Mouse (Mus musculus): ENCODE results near the gene Arhgap10.

Gene Arhgap10

DNA sequence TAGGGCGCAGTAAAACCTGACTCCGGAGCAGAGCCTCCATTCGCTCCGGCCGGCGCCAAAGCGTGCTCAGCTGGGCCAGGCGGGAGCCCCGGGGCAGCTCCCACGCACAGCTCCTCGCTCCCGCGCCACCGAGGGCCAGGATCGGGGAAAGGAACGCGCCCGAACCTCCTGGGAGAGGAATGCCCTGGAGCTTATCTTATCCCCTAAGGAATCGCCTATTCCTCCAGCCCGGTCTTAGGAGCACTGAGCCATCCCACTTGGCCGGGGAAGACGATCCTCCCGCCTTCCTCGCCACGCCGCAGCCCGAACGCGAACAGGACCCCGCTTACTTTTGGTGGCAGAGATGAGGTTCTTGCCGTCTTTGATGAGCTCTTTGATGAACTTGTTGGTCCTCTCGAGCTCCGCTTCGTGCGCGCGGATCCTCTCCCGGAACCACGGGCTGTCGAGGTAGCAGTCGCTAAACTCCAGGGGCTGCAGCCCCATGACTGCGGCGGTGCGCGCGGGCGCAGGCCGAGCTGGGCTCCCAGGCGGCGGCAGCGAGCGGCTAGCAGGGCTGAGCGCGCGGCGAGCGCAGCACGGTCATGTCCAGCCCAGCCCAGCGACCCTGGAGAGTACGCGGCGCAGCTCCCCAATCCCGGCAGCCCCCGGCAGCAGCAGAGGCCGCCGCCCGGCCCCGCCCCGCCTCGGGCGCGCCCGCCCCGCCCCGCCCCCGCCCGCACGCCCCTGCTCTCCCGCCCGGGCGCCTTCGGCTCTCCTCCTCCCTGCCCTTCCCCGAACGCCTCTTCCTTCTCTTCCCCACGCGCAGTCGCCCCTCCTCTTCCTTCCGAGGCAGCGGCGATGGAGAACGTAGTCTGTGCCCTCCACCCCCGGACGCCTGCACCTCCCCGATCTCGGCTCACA is at the start of gene Arhgap10:
Gene Arhgap10 (minus strand): TSS at position 653 of the 900 bp plus-strand sequence.
- in situ Hi-C loops (cut with MboI; ENCODE audit: unreplicated experiment in 2 of 2): no loop called here

DNA sequence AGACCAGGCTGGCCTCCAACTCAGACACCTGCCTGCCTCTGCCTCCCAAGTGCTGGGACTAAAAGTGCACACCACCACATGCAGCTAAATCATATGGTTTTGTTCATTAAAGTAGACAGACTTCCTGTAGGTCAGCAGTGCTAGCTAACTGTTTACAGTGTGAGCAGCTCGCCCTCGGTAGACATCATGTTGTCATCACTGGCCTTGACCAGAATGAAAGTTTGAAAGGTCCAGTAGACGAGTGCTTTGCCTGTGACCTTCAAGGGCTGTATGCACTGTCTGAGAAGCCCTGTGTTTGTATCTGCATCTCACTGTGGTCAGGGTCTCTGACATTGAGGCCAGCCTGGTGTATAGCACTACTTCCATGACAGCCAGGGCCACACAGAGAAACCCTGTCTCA is 43.7 kb upstream of the Arhgap10 start:
- in situ Hi-C loops (cut with MboI; ENCODE audit: unreplicated experiment in 2 of 2): no loop called here

DNA sequence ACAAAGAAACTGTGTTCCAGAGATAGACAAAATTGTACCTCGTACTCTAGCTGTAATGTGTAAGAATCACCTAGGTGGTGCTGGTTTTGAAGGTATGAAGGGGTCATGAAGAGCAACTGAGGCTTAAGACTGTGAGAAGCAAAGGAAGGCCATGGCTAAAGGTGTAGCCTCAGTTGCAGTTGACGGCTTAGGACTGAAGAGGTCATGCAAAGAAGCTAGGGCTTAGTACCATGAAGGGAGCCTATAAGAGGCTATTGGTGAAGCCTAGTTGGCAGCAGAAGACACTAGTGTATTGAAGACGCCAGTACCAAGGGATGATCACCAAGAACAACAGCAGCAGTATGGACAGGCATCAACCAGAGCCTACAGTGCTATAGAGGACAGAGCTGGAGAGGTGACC is 34.7 kb upstream of the Arhgap10 start:
- in situ Hi-C loops (cut with MboI; ENCODE audit: unreplicated experiment in 2 of 2): loop anchor here (5.0 kb wide), 1 partner anchor 450 kb away; no protein-coding TSS in a partner anchor

DNA sequence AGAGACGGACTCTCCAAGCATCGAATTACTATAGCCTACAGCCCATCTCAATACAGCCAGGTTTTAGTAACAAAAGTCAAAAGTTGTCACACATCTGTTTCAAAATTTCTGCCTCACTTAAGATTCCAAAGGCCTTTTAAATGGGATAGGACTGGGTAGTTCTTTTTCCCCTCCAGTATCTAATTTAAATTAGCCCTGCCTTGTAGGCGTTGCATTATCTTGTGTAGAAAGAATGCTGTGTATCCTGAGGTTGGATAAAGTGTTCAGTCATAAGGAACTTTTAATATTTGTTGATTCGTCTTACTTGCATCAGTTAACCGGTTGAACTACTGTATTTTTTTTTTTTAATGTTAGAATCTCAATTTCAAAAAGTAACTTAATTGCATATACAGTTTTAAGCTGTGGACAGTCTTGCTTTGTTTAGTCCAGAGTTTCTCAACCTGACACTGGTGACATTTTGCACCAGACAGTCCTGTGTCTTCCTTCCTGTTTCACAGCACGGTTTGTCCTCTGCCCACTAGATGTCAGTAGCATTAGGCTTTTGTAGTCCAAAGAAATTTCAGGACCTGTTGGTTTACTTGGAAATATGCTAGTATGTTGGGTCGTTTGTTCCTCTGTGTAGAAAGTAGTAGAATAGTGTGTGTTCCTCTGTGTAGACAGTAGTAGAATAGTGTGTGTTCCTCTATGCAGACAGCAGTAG is 32.3 kb upstream of the Arhgap10 start:
- in situ Hi-C loops (cut with MboI; ENCODE audit: unreplicated experiment in 2 of 2): loop anchor here (5.0 to 25.0 kb wide), 2 partner anchors 452 to 1488 kb away; no protein-coding TSS in a partner anchor

DNA sequence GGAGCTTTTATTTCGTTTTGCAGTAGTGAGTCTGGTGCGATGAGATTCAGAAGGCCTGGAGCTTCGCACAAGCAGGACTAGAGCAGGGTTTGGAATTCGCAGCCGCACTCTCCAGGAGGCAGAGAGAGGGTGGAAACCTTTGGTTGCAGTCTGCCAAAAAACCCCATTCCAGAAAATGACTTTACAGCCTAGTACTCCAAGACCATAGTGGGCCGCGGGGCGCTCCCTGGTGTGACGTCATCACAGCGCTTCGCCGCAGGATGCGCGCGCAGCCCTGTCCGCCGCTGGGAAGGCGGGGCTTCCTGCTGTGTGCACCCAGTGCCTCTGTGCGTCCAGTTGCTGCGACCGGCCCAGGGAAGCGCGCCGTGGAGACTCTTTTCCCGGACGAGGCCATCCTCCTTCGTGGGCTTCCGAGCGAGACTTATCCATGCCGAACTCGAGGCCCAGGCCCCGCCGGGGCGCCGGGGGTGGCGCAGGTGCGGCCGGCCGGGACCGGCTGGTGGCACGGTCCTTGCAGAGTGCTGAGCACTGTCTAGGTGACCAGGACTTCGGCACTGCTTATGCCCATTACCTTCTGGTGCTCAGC is 31.5 kb upstream of the Arhgap10 start, which contains the start of gene Prmt9:
Gene Prmt9 (plus strand): TSS at position 277 of the 586 bp plus-strand sequence.
- in situ Hi-C loops (cut with MboI; ENCODE audit: unreplicated experiment in 2 of 2): loop anchor here in 1 of 2 experiments (25.0 kb wide), 1 partner anchor 1487 kb away; no protein-coding TSS in a partner anchor

DNA sequence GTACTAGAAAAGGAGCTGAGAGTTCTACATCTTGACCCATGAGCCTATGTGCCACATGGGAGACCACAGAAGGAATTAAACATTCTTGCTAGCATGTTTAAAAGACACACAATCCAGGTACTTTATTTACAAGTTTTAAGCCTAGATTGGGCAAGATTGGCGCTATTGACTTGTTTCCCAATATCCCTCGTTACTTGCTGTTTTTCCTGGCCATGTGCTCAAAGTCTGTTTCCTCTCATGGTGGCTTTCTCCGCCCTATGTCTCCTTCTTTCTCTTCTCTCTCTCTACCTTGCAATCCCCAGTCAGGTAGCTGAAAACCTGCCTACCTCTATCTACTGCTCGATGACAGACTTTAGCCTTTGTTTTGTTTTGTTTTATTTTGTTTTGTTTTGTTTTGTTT is 27.9 kb upstream of the Arhgap10 start:
- in situ Hi-C loops (cut with MboI; ENCODE audit: unreplicated experiment in 2 of 2): loop anchor here in 1 of 2 experiments (25.0 kb wide), 1 partner anchor 1483 kb away; no protein-coding TSS in a partner anchor

DNA sequence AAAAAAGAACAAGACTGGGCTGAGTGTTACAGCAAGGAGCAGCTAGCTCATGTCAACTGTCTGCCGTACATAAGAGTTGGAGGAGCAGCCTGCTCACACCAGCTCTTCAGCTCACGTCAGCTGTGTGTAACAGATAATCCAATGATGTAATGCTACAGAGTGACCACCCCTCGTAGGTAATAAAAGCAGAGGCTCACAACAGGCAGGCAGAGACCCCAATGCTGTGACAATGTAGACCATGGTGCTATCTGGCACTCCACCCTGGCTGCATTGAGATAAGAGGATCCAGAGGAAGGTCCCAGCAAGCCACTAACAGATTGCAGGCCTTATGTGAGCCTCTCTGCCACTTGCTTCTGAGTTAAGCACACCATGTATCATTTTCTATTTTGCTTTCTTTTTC is 26.7 kb upstream of the Arhgap10 start:
- in situ Hi-C loops (cut with MboI; ENCODE audit: unreplicated experiment in 2 of 2): loop anchor here in 1 of 2 experiments (25.0 kb wide), 1 partner anchor 1482 kb away; no protein-coding TSS in a partner anchor

DNA sequence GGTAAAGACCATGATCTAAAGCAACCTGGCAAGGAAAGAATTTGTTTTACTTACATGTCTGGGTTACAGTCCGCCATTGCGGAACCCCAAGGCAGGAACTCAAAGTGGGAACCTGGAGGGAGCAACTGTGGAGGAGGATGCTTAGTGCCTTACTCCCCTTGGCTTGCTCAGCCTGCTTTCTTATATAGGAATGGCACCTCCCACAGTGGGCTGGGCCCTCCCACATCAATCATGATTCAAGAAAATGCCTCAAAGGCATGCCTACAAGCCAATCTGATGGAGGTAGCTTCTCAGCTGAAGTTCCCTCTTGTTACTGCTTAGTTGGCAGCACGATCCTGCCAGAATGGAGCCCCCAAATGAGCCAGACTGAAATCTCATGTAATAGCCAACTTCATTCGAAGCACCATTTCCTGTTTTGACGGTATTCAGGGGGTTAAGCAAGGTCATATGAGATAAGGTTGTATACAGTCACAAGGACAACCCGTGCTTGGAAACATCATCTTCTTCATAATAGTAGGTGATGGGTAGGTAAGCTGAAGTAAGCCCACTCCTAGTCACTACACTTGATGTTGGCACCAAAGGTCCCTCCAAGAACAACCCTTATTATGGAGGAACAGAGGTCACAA is 25.5 kb upstream of the Arhgap10 start:
- in situ Hi-C loops (cut with MboI; ENCODE audit: unreplicated experiment in 2 of 2): loop anchor here in 1 of 2 experiments (25.0 kb wide), 1 partner anchor 1481 kb away; no protein-coding TSS in a partner anchor

DNA sequence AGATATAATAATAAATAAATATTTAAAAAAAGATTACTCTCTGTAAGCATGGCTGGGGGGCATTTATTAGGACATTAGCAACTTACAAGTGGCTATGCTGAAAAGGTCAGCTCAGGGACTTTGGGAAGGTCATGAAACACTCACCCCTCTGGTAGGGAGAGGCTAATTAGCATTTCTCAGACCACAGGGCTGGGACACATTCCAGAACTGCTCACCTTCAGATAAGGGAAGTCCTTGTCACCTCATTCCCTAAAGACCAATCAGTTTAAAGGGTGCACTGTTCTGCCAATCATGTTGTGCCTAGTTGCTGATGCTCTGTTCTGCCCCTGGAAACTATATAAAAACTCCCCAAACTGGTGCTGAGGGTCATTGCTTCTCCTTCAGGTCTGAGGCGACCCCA is 20.5 kb upstream of the Arhgap10 start:
- in situ Hi-C loops (cut with MboI; ENCODE audit: unreplicated experiment in 2 of 2): loop anchor here (5.0 to 25.0 kb wide), 2 partner anchors 116 to 1476 kb away; no protein-coding TSS in a partner anchor

DNA sequence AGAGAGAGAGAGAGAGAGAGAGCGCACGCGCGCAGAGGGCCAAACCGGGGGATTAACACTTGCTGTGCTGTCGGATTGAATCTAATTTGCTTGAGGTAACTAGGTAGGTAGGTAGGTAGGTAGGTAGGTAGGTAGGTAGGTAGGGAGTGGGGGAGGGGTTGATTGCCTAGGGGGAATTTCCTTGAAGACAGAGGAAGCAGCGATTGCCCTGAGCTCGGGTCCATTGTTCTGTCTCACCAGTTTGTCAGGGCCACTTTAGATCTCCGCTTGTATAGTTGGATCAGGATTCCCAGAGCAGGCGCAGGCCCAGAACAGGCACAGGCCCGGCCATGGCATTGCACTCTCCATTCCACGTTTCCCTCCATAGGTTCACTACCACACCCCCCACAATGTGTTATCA is 19.1 kb upstream of the Arhgap10 start:
- in situ Hi-C loops (cut with MboI; ENCODE audit: unreplicated experiment in 2 of 2): loop anchor here (5.0 to 25.0 kb wide), 2 partner anchors 115 to 1475 kb away; no protein-coding TSS in a partner anchor

DNA sequence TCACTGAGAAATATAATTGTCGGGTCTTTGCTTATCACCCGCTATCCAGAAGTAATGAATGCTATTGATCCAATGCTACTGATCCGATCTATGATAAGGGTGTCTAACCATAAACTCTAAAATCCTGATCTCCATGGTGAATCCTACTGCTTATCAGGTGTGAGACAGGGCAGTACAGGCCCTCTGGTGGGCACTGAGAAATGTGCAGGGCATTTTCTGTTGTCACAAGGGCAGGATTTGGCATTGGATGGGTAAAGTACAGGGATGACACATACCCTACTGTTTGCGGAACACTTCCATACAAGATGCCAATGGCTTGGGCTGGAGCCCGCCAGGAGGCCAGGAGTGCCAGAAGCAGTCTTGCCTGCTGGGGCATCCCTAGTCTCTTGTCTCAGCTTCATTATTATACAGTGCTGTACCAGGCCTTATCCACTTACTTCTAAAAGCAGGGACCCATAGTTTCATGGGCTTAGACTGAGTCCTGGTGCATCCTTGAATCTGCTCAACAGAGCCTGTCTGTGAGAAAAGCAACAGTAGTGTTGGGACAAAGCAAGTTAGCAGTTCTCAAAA is 17.4 kb upstream of the Arhgap10 start:
- in situ Hi-C loops (cut with MboI; ENCODE audit: unreplicated experiment in 2 of 2): loop anchor here (5.0 to 25.0 kb wide), 2 partner anchors 113 to 1473 kb away; no protein-coding TSS in a partner anchor

DNA sequence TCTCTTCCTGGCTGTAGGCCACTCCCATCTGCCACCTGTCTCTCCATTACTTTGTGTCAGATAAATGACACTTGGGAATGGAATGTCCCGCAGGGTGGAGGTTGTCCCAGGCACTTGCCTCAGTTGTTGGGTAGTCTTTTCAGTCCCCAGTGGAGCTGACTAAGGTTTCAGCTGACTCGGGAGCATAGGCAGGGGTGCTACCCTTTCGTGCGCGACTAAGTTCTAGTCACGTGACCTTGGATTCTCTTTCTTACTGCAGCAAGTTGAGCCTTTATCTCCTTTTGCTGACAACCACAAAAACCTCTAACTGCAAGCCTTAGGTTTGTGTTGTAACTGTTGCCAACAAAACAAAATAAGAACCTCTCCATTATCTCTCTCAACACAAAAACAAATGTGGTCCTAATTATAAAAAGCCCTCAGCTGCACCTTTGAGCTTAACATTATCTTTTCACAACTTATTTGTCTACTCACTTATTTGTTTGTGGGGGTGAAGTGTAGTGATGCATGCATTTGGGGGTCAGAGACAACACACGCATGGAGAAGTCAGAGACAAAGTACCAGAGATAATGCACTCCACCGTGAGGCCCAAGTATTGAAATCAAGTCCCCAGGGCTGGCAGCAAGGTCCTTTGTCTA is 16.7 kb upstream of the Arhgap10 start:
- in situ Hi-C loops (cut with MboI; ENCODE audit: unreplicated experiment in 2 of 2): loop anchor here in 1 of 2 experiments (25.0 kb wide), 1 partner anchor 1472 kb away; no protein-coding TSS in a partner anchor

DNA sequence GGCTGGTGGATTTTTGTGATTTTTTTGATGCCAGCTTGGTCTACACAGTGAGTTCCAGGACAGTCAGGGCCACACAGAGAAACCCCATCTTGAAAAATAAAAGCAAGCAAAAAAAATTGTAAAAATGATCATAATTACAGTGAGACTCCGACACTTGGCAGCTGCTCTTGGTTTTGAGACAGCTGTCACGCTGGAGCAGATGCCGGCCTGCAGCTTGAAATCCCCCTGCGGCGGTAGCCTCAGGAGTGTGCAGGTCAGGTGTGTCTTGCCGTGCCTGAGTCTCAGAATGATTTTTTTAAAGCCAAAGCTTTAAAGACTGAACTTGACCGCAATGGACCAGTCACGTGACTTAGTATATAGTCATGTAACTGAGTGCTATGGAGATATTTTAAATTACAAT is 8.4 kb upstream of the Arhgap10 start:
- in situ Hi-C loops (cut with MboI; ENCODE audit: unreplicated experiment in 2 of 2): loop anchor here (10.0 to 25.0 kb wide), 2 partner anchors 371 to 1464 kb away; no protein-coding TSS in a partner anchor

DNA sequence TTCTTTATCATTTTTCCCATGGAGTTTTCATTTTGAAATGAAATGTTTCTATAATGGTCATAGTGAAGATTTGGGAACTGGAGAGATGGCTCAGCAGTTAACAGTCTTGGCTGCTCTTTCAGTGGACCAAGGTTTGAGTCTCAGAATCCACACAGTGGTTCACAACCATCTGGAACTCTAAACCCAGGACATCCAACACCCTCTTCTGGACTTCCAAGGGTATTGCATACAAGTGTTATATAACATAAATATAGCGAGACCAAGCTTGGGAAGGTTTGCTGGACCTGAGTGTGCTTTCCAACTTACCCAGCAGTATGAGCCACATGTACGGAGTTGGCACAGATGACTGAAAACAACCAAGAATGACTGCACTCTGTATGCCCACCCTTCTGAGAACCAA is 7.2 kb upstream of the Arhgap10 start:
- in situ Hi-C loops (cut with MboI; ENCODE audit: unreplicated experiment in 2 of 2): loop anchor here (10.0 to 25.0 kb wide), 2 partner anchors 370 to 1463 kb away; no protein-coding TSS in a partner anchor

DNA sequence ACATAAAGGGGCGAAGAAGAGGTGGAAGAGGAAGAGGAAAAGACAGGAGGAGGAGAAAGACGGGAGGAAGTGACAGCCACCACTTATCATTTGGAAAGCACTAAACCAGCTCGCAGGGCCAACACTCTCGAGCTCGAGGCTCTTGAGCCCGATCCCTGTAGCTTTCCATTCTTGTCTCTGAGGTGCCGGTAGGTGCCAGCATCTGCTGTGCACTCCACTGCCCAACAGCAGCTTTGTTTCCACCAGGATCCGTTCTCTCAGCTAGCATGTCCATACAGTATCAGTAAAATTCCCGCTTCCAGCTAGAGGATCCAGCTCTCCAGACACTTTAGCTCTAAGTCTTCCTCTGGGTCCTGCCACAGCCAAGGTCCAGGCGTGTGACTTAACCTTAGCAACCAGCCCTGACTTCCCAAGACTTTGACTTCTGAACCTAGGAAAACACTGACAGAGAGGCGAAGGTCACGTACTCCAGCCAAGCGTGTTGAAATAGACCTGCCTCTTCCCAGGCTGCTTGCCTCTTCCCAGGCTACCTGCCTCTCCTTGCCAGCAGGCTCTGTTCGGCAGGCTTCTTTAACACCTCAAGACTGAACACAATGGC is 6.4 kb upstream of the Arhgap10 start:
- in situ Hi-C loops (cut with MboI; ENCODE audit: unreplicated experiment in 2 of 2): loop anchor here in 1 of 2 experiments (10.0 kb wide), 1 partner anchor 369 kb away; no protein-coding TSS in a partner anchor

DNA sequence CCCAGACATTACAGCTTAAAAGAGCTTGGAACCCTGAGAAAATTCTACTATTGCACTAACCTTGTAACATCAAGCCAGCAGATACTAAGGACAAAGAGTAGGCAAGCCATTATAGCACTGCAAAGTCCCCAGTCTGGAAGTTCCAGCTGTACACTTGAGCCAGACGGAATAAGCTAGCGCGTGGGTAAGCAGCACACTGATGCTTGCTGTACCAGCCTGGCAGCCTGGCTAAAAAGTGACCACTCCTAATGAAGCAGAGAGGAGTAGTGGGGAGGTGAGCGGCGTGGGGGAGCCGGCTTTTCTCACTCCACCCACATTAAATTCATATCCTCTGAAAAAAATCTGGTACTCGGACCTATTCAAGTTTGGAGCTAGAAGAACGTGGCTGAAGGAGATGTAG is 5.2 kb upstream of the Arhgap10 start:
- in situ Hi-C loops (cut with MboI; ENCODE audit: unreplicated experiment in 2 of 2): loop anchor here in 1 of 2 experiments (10.0 kb wide), 1 partner anchor 368 kb away; no protein-coding TSS in a partner anchor

DNA sequence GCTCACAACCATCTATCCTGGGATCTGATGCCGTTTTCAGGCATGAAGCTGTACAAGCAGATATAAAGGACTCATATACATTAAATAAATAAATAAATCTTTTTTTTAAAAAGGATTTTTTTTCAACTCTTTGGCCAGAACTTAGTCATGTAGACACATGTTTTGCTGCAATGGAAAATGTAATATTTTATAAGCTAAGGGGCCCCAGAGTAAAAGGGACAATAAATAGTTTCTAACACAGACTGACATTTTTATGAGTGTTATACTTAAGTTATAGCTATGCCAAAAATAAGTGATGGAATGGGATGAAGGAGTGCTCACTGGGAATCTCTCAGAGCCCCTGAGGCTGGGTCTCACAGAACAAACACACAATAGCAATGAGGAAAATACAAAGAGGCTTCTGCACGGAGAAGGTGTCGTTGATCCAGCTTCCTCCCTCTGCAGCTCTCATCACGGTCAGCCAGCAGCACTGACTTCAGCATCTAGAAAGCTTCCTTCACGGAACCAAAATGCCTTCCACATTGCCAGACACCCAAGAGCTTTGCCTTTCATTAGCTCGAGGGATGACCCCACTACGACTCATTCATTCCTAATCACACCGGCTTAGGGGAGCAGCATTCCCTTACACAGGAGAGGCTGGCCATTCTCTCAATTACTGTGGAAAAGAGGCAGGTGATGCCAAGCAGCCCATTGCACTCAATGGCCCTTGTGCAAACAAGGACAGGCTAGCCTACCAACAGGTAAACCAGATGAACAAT is 3.5 kb upstream of the Arhgap10 start:
- in situ Hi-C loops (cut with MboI; ENCODE audit: unreplicated experiment in 2 of 2): loop anchor here in 1 of 2 experiments (10.0 kb wide), 1 partner anchor 366 kb away; no protein-coding TSS in a partner anchor
